Comparison of ENCODE assay signal across 17 mouse cellular contexts in genomic region chr10:58885816-58886215, GRCm38 (mm10).
"Had no signal": no experiment of that assay in that cellular context is flagged by ENCODE, and none has a peak within 500 bp of the region (broad histone marks: within the 10 kb centered on the region; RNA-seq: fewer than 3 reads in every experiment).

No protein-coding gene starts in this region.

- H3K4me2 ChIP-seq: lung, embryonic 15.5 days; midbrain, embryonic 11.5 days; midbrain, embryonic 13.5 days; midbrain, embryonic 15.5 days; neural tube, embryonic 12.5 days; stomach, embryonic 15.5 days had no signal

- H3K27ac ChIP-seq: lung, embryonic 15.5 days; macrophage; midbrain, embryonic 13.5 days; midbrain, embryonic 15.5 days; neural tube, embryonic 12.5 days; stomach, embryonic 15.5 days; stomach, postnatal 0 days had no signal

- H3K27me3 ChIP-seq: lung, embryonic 15.5 days; megakaryocyte, embryonic 14.5 days; midbrain, embryonic 15.5 days; neural tube, embryonic 12.5 days; stomach, embryonic 15.5 days had no signal

- H3K9me3 ChIP-seq: lung, embryonic 15.5 days; midbrain, embryonic 13.5 days; midbrain, embryonic 15.5 days; neural tube, embryonic 12.5 days; stomach, embryonic 15.5 days had no signal

- H3K9ac ChIP-seq: liver, postnatal 0 days; lung, embryonic 15.5 days; midbrain, embryonic 13.5 days; midbrain, embryonic 15.5 days; neural tube, embryonic 12.5 days; stomach, embryonic 15.5 days had no signal

- H3K36me3 ChIP-seq: lung, embryonic 15.5 days; midbrain, embryonic 13.5 days; midbrain, embryonic 15.5 days; neural tube, embryonic 12.5 days; stomach, embryonic 15.5 days had no signal

- DNase-seq: liver, postnatal 0 days; lung, adult 2 months; lung, postnatal 14 days; lung, postnatal 36 days; thymus, adult 18-20 months; thymus, postnatal 14 days; thymus, postnatal 36 days had no signal

- H3K4me3 ChIP-seq: lung, embryonic 15.5 days; megakaryocyte, embryonic 14.5 days; midbrain, embryonic 13.5 days; midbrain, embryonic 15.5 days; neural tube, embryonic 12.5 days; stomach, embryonic 15.5 days had no signal

- H3K4me1 ChIP-seq: megakaryocyte, embryonic 14.5 days; neural tube, embryonic 12.5 days; stomach, embryonic 15.5 days had no signal

- ATAC-seq: liver, postnatal 0 days; lung, postnatal 0 days; midbrain, embryonic 15.5 days had no signal
